Mouse (Mus musculus): ENCODE measurements around the gene 4933407L21Rik.

4933407L21Rik gene

GRCm38 (mm10) chr1:85928057-85928687, at the start of gene 4933407L21Rik:
TSS of gene 4933407L21Rik (plus strand) at chr1:85928483.
- no peak for DNase-seq (ENCODE audit: inconsistent age in 2 of 2, low spot score in 1 of 2)

GRCm38 (mm10) chr1:85882003-85882402, 46.3 kb upstream of the 4933407L21Rik start:
- no peak for DNase-seq (ENCODE audit: inconsistent age in 2 of 2, low spot score in 1 of 2)

DNA sequence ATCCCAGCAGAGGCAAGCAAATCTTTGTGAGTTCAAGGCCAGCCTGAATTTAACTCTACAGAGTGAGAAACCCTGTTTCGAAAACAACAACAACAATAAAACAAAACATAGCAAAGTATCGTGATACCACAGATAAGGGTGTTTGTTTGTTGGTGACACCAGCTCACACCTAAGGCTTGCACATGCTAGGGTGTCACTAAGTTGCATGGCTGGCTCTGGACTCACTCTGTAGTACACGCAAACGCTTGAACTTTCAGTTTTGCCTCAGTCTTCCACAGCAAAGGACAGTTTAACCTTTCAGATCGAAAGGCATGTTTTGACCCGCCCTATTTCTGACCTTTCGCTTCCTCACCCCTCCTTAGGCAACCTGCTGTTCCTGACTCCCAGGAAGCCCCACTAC, 41.1 kb upstream of the 4933407L21Rik start:
- DNase-seq (ENCODE audit: inconsistent age in 2 of 2, low spot score in 1 of 2): peak in 1 of 2 experiments; percentile 57

- DNase-seq (ENCODE audit: inconsistent age in 2 of 2, low spot score in 1 of 2): peak; percentile 93 to 97
Measured at GRCm38 (mm10) chr1:85894231-85894747, 34.0 kb upstream of the 4933407L21Rik start, which contains the start of gene Itm2c. TSS of gene Itm2c (plus strand) at chr1:85894281.

- DNase-seq (ENCODE audit: inconsistent age in 2 of 2, low spot score in 1 of 2): peak; percentile 63 to 83
Measured at GRCm38 (mm10) chr1:85894748-85895360, 33.4 kb upstream of the 4933407L21Rik start.

DNA sequence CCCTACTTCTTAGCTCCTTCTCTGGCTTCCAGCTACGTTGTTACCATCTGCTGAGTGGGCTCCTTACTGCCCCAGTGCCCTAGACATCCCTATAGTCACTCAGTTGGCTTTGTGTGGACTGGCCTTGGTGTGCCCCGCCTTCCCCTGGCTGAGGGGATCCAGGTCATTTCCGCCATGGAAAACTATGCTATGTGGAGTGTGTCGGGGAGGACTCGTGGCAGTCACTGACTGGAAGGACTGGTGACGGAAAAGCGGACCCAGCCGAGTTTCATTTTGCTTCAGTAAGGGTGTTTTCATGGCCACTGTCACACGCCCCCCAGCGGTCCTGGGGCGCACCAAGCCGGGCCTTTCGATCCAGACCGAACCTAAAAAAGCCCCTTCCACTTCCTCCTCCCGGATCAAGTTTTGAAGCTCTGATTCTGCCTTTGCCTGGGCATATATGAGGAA, 32.9 kb upstream of the 4933407L21Rik start:
- DNase-seq (ENCODE audit: inconsistent age in 2 of 2, low spot score in 1 of 2): peak; percentile 82 to 92

GRCm38 (mm10) chr1:85896110-85896509, 32.2 kb upstream of the 4933407L21Rik start:
- DNase-seq (ENCODE audit: inconsistent age in 2 of 2, low spot score in 1 of 2): no peak

DNA sequence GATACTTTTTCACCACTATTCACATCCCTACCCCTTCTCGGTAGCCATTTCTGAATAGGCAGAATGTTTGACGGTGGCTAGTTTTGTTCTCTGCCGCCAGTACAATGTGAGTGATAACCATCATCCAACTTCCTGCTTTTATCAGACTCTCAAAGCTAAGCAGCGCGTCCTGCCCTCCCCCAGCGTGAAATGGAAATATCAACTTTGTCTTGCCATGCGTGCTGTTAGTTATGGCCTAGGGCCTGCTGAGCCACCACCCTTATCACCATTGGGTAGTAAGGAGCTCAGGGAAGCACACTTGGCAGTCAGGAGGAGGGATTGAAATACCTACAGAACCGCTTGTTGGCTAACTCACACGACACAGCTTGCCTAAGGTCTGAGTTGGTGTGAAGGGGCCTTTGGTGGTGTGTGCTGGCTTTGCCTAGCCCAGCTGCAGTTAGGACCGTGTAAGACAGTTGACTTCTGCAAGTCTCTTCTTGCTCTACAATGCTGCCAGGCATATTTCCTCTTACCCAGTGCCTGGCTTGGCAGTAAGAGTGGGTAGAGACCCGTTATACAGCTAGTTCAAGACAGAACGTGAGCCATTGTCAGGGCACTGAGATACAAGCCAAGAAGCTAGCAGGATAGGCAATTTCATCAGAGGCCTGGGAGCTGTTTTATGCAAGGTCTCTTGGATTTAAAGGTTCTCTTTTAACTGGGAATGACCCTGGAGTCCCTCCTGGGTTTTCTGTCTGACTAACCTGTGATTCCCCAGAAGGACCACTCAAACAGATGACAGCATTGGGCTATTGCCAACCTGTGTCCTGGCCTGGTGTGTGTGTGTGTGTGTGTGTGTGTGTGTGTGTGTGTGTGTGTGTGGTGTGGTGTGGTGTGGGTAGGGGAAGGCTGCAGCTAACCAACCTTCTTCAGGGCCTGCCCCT, 31.2 kb upstream of the 4933407L21Rik start:
- peak in 1 of 2 experiments; percentile 86 for DNase-seq (ENCODE audit: inconsistent age in 2 of 2, low spot score in 1 of 2)

- DNase-seq (ENCODE audit: inconsistent age in 2 of 2, low spot score in 1 of 2): peak in 1 of 2 experiments; percentile 73
Measured at GRCm38 (mm10) chr1:85897901-85898760, 30.2 kb upstream of the 4933407L21Rik start.

DNA sequence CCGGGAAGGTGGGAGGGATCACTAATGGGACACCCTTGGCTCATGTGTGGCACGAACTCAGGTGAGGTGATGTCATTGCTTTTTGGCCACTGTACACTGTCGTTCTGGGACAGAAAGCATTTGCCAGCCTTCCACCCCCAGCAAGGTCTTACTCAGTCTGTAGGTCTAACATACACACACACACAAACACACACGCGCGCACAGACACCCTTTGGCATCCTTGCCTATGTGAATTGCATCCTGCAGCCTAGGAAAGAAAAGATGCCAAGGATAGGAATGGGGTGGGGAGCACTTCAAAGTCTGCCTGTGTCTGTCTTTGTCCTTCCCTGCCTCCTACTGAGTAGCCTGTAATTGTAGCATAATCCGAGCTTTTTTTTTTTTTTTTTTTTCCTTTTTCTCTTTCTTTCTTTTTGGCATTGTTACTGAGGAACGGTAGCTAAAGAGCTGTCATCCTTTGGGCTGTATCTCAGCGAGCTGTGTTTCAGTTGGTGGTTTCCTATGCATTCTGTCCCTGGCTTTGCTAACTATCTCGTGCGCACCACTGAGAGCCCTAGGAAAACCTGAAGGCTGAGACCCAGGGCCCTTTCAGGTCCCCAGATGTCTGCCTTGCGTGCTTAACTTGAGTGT, 29.4 kb upstream of the 4933407L21Rik start:
- no peak for DNase-seq (ENCODE audit: inconsistent age in 2 of 2, low spot score in 1 of 2)

DNA sequence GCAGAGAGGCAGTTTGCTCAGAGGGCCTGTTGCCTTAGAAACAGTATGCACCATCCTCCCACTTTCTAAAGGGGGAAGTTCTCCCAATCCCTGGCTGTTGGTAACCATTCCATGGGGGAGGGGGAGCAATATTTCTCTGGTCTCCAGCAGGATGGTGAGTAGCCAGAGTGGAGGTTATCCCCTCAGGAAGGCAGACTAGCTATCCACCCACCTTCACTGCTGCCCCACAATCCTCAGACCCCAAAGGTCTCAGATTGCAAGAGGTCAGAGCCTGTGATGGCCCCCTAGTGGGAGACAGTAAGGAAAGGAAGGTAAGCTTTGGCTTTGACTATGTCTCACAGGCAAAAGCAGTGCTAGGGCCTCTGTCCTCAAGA, 28.9 kb upstream of the 4933407L21Rik start:
- DNase-seq (ENCODE audit: inconsistent age in 2 of 2, low spot score in 1 of 2): peak in 1 of 2 experiments; percentile 71

GRCm38 (mm10) chr1:85900521-85901333, 27.6 kb upstream of the 4933407L21Rik start:
- DNase-seq (ENCODE audit: inconsistent age in 2 of 2, low spot score in 1 of 2): peak in 1 of 2 experiments; percentile 73

GRCm38 (mm10) chr1:85901516-85902107, 26.7 kb upstream of the 4933407L21Rik start:
- DNase-seq (ENCODE audit: inconsistent age in 2 of 2, low spot score in 1 of 2): peak in 1 of 2 experiments; percentile 64

- peak in 1 of 2 experiments; percentile 78 for DNase-seq (ENCODE audit: inconsistent age in 2 of 2, low spot score in 1 of 2)
Measured at GRCm38 (mm10) chr1:85902108-85902561, 26.1 kb upstream of the 4933407L21Rik start.

GRCm38 (mm10) chr1:85906892-85907291, 21.4 kb upstream of the 4933407L21Rik start:
- DNase-seq (ENCODE audit: inconsistent age in 2 of 2, low spot score in 1 of 2): peak in 1 of 2 experiments; percentile 47

DNA sequence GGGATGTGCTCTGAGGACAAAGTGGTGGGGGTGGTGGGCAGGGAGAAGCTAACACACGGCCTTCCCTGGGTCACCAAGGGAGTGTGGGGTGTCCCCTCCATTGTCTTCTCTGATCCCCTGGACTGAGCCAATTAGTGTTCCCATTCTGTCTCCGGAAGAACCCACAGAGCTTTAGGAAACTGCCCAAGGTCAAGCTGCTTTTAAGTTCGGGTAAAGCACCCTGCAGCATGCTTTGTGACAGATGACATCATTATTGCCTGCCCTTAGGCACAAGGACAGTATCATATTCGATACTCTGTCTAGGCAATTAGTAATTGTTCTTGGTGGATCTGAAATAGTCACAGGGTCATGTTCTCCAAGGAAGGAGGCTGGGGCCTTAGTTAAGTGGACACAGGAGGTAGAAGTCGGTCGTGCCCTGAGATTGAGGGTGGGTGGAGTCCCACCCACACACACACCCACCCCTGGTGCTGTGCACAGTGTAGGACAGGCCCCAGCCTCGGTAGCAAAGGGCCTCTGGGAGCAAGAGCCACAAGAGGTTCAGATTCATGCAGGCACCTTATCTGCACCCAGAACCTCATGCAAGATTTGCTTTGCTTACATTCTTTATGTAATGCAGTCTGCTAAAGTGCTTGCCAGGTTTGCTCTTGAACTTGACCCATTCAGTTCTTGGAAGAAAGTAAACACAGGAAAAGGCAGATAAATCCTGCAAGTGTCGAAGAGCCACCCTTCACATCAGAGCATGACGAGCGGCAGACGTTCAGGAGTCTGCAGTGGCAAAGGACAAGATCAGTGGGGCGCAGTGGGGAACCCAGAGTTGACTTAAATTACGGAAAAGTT, 19.3 kb upstream of the 4933407L21Rik start:
- DNase-seq (ENCODE audit: inconsistent age in 2 of 2, low spot score in 1 of 2): peak; percentile 73 to 89

DNA sequence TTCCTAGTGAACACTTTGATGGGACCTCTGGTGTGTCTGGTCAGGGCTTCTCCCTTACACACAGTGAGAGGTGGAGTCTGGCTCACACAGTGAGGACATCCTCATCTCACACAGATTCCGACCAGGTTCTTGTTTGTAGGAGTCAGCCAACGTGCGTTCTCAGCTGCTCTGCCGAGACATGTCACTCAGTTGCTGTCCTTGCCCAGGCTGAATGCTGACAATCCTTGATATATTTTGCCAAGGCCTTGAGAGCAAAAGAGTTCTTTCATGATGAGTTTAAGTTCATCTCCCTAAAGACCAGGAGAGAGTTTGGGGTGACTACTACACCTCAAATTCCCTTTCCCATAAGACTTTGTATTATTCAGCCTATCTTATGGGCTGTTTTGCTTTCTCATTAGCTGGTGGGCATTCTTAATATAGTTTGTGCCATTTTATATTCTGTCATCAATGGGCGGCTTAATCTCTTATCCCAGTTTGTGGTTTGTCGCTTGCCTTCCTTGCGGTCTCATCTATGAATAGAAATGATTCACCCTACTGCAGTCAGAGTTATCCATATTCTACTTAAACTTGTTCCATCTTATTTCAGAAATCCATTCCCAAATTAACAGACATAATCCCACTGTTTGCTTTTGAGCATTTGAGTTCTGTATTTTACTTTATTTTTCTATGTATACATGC, 15.1 kb upstream of the 4933407L21Rik start:
- peak; percentile 66 to 81 for DNase-seq (ENCODE audit: inconsistent age in 2 of 2, low spot score in 1 of 2)
